Mouse (Mus musculus): ENCODE measurements around the gene Gtf2a1. TPM values are rescaled to one million over a fixed set of nuclear protein-coding genes. Genes with fewer than 3 reads are reported as not detected.
"Not testable (repeated sequence)": the region's sequence is repeated elsewhere in the genome, so short reads cannot be mapped to it uniquely, and the experiment has no call there.

Gene Gtf2a1
- polyA plus RNA-seq, 1 experiment from 2014 or later: 29.9 TPM

GRCm38 (mm10) chr12:91557358-91558005 lies 32.8 kb downstream of the Gtf2a1 start:
- not testable (repeated sequence) for H3K4me3 ChIP-seq (ENCODE audit: low read length); H3K27me3 ChIP-seq (replicated peaks; ENCODE audit: control insufficient read depth, insufficient read depth, low read length); H3K9me3 ChIP-seq (ENCODE audit: control insufficient read depth, low read length); H3K27ac ChIP-seq (ENCODE audit: low read length); H3K4me2 ChIP-seq (ENCODE audit: low read depth, low read length); H3K4me1 ChIP-seq (ENCODE audit: control insufficient read depth, insufficient read depth, low read length); H3K9ac ChIP-seq (ENCODE audit: low read depth, low read length); H3K36me3 ChIP-seq (ENCODE audit: control insufficient read depth, insufficient read depth, low read length)
- WGBS: 80% methylated on average over 8 of the region's 8 CpGs
- ATAC-seq: peak; percentile 94

- H3K4me2 ChIP-seq (ENCODE audit: low read depth, low read length): peak overlapping the region; percentile 24
These were observed 38.3 kb downstream of the Gtf2a1 start for GRCm38 (mm10) chr12:91551773-91552526.

GRCm38 (mm10) chr12:91549471-91549870 lies 40.8 kb downstream of the Gtf2a1 start:
- no peak for ATAC-seq
- Histone ChIP-seq H3K9me3 (ENCODE audit: control insufficient read depth, low read length) (no peaks in the 10 kb centered on the region), H3K4me2 (ENCODE audit: low read depth, low read length) (no peak overlapping the region), H3K9ac (ENCODE audit: low read depth, low read length) (no peak overlapping the region), H3K27me3 (replicated peaks; ENCODE audit: control insufficient read depth, insufficient read depth, low read length) (no peaks in the 10 kb centered on the region), H3K4me3 (ENCODE audit: low read length) (no peak overlapping the region), H3K4me1 (ENCODE audit: control insufficient read depth, insufficient read depth, low read length) (peaks cover 7% of the 10 kb centered on the region), H3K27ac (ENCODE audit: low read length) (no peak overlapping the region), H3K36me3 (ENCODE audit: control insufficient read depth, insufficient read depth, low read length) (no peaks in the 10 kb centered on the region)
- 51% methylated on average over 9 of the region's 9 CpGs for WGBS

More at GRCm38 (mm10) chr12:91551773-91552526, 38.3 kb downstream of the Gtf2a1 start:
- no peak overlapping the region for H3K27ac ChIP-seq (ENCODE audit: low read length)
- H3K4me3 ChIP-seq (ENCODE audit: low read length): no peak overlapping the region
- peaks cover 7% of the 10 kb centered on the region for H3K4me1 ChIP-seq (ENCODE audit: control insufficient read depth, insufficient read depth, low read length)
- WGBS: 41% methylated on average over 19 of the region's 19 CpGs
- no peak overlapping the region for H3K9ac ChIP-seq (ENCODE audit: low read depth, low read length)
- no peaks in the 10 kb centered on the region for H3K9me3 ChIP-seq (ENCODE audit: control insufficient read depth, low read length)
- no peaks in the 10 kb centered on the region for H3K36me3 ChIP-seq (ENCODE audit: control insufficient read depth, insufficient read depth, low read length)
- H3K27me3 ChIP-seq (replicated peaks; ENCODE audit: control insufficient read depth, insufficient read depth, low read length): no peaks in the 10 kb centered on the region
- peak; percentile 90 for ATAC-seq

GRCm38 (mm10) chr12:91540202-91540601 lies 50.1 kb downstream of the Gtf2a1 start:
- Histone ChIP-seq H3K4me2 (ENCODE audit: low read depth, low read length) (no peak overlapping the region), H3K36me3 (ENCODE audit: control insufficient read depth, insufficient read depth, low read length) (no peaks in the 10 kb centered on the region), H3K27ac (ENCODE audit: low read length) (no peak overlapping the region), H3K9me3 (ENCODE audit: control insufficient read depth, low read length) (0 out of 2 replicates have a peak, but pooled peaks cover 3% of the 10 kb centered on the region), H3K9ac (ENCODE audit: low read depth, low read length) (no peak overlapping the region), H3K4me3 (ENCODE audit: low read length) (no peak overlapping the region), H3K27me3 (replicated peaks; ENCODE audit: control insufficient read depth, insufficient read depth, low read length) (no peaks in the 10 kb centered on the region), H3K4me1 (ENCODE audit: control insufficient read depth, insufficient read depth, low read length) (no peaks in the 10 kb centered on the region)
- ATAC-seq: no peak
- WGBS: 91% methylated on average over 7 of the region's 7 CpGs

DNA sequence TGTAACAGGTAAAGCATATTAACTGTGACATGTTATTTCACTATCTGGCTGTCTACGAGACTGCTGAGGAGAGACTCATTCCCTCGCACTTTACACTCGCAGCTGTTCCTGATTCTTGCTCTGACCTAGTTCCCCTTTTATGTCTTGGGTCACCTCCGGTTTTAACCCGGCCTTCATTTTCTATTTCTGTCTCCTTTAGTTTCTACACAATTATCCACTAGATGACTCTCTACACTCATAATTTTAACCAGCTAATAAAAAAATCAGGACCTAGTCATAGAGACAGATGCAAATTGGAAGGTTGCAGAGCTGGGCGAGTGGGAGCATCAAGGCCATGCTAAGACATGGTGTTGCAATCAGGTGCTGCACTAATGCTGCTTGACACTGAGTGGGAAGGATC lies 55.8 kb downstream of the Gtf2a1 start:
- H3K9me3 ChIP-seq (ENCODE audit: control insufficient read depth, low read length): no peaks in the 10 kb centered on the region
- no peaks in the 10 kb centered on the region for H3K27me3 ChIP-seq (replicated peaks; ENCODE audit: control insufficient read depth, insufficient read depth, low read length)
- H3K4me3 ChIP-seq (ENCODE audit: low read length): no peak overlapping the region
- no peak overlapping the region for H3K4me2 ChIP-seq (ENCODE audit: low read depth, low read length)
- no peaks in the 10 kb centered on the region for H3K4me1 ChIP-seq (ENCODE audit: control insufficient read depth, insufficient read depth, low read length)
- 87% methylated on average over 6 of the region's 6 CpGs for WGBS
- no peak overlapping the region for H3K9ac ChIP-seq (ENCODE audit: low read depth, low read length)
- no peak overlapping the region for H3K27ac ChIP-seq (ENCODE audit: low read length)
- ATAC-seq: no peak
- H3K36me3 ChIP-seq (ENCODE audit: control insufficient read depth, insufficient read depth, low read length): no peaks in the 10 kb centered on the region

GRCm38 (mm10) chr12:91523626-91524025 lies 66.7 kb downstream of the Gtf2a1 start:
- Histone ChIP-seq H3K4me2 (ENCODE audit: low read depth, low read length) (no peak overlapping the region), H3K9ac (ENCODE audit: low read depth, low read length) (no peak overlapping the region), H3K36me3 (ENCODE audit: control insufficient read depth, insufficient read depth, low read length) (no peaks in the 10 kb centered on the region), H3K9me3 (ENCODE audit: control insufficient read depth, low read length) (no peaks in the 10 kb centered on the region), H3K4me1 (ENCODE audit: control insufficient read depth, insufficient read depth, low read length) (no peaks in the 10 kb centered on the region), H3K27me3 (replicated peaks; ENCODE audit: control insufficient read depth, insufficient read depth, low read length) (no peaks in the 10 kb centered on the region), H3K4me3 (ENCODE audit: low read length) (no peak overlapping the region), H3K27ac (ENCODE audit: low read length) (no peak overlapping the region)
- no peak for ATAC-seq
- WGBS: 61% methylated on average over 3 of the region's 3 CpGs

GRCm38 (mm10) chr12:91517808-91518207 lies 72.5 kb downstream of the Gtf2a1 start:
- ATAC-seq: no peak
- Histone ChIP-seq H3K9me3 (ENCODE audit: control insufficient read depth, low read length) (no peaks in the 10 kb centered on the region), H3K36me3 (ENCODE audit: control insufficient read depth, insufficient read depth, low read length) (no peaks in the 10 kb centered on the region), H3K27me3 (replicated peaks; ENCODE audit: control insufficient read depth, insufficient read depth, low read length) (no peaks in the 10 kb centered on the region), H3K9ac (ENCODE audit: low read depth, low read length) (no peak overlapping the region), H3K4me1 (ENCODE audit: control insufficient read depth, insufficient read depth, low read length) (no peaks in the 10 kb centered on the region), H3K4me2 (ENCODE audit: low read depth, low read length) (no peak overlapping the region), H3K27ac (ENCODE audit: low read length) (no peak overlapping the region), H3K4me3 (ENCODE audit: low read length) (no peak overlapping the region)
- WGBS: 72% methylated on average over 3 of the region's 3 CpGs

DNA sequence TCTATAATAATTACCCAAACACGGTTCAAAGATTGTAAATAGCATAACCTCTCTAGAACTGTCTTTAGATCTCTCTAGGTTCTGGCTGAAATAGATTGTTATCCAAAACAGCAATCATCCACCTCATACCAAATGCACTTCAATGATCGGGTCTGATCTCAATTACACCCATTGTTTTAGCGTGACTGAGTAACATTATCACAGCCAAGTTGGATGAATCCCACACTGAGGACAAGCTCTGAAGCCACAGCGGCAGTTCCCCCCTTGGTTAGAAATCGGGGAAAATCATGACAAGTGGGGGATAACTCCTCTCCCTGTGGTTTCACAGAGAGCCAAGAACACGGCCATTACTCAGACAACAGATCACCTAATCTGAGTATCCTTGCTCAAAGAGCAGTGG lies 76.3 kb downstream of the Gtf2a1 start:
- Histone ChIP-seq H3K36me3 (ENCODE audit: control insufficient read depth, insufficient read depth, low read length) (no peaks in the 10 kb centered on the region), H3K4me3 (ENCODE audit: low read length) (no peak overlapping the region), H3K4me1 (ENCODE audit: control insufficient read depth, insufficient read depth, low read length) (no peaks in the 10 kb centered on the region), H3K27me3 (replicated peaks; ENCODE audit: control insufficient read depth, insufficient read depth, low read length) (no peaks in the 10 kb centered on the region), H3K4me2 (ENCODE audit: low read depth, low read length) (no peak overlapping the region), H3K9me3 (ENCODE audit: control insufficient read depth, low read length) (no peaks in the 10 kb centered on the region), H3K9ac (ENCODE audit: low read depth, low read length) (no peak overlapping the region), H3K27ac (ENCODE audit: low read length) (no peak overlapping the region)
- ATAC-seq: no peak
- 71% methylated on average over 6 of the region's 6 CpGs for WGBS

DNA sequence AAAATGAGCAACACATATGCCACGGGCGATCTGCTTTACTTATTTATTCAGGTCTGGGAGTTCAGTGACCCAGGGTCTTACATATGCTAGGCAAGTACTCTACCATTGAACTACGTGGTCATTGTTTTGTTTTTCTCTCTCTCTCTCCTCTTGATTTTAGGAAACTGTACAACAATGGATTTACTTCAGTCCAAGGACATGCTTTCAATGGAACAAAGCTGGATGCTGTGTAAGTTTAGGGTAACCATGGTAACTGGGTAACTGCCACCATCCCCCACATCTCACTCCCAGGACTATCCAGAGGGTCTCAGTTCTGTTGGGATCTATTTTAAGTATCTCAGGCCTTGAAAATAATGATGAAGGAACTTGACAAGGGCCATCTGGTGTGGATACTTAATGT lies 78.5 kb downstream of the Gtf2a1 start:
- Histone ChIP-seq H3K4me3 (ENCODE audit: low read length) (no peak overlapping the region), H3K4me2 (ENCODE audit: low read depth, low read length) (no peak overlapping the region), H3K27me3 (replicated peaks; ENCODE audit: control insufficient read depth, insufficient read depth, low read length) (no peaks in the 10 kb centered on the region), H3K27ac (ENCODE audit: low read length) (no peak overlapping the region), H3K9me3 (ENCODE audit: control insufficient read depth, low read length) (no peaks in the 10 kb centered on the region), H3K9ac (ENCODE audit: low read depth, low read length) (no peak overlapping the region), H3K36me3 (ENCODE audit: control insufficient read depth, insufficient read depth, low read length) (no peaks in the 10 kb centered on the region), H3K4me1 (ENCODE audit: control insufficient read depth, insufficient read depth, low read length) (no peaks in the 10 kb centered on the region)
- 65% methylated on average over 3 of the region's 3 CpGs for WGBS
- no peak for ATAC-seq
